Mouse (Mus musculus): ENCODE measurements around the gene Mthfsl.
"Not testable (repeated sequence)": the region's sequence is repeated elsewhere in the genome, so short reads cannot be mapped to it uniquely, and the experiment has no call there.

GRCm38 (mm10) chr9:88709794-88710193 is 10.3 kb downstream of the Mthfsl start:
- TF ChIP-seq CTCF (conservative IDR thresholded peaks at IDR 0.05; ENCODE audit: insufficient read depth, insufficient read length, low read depth, low read length); POLR2A (IDR thresholded peaks at IDR 0.05; ENCODE audit: low read depth, low read length): not testable (repeated sequence)

All from kidney, adult 2 months (tissue).